Mouse (Mus musculus) lung, embryonic 15.5 days (tissue): ENCODE measurements around the gene Akap9. TPM values are rescaled to one million over a fixed set of nuclear protein-coding genes. Genes with fewer than 3 reads are reported as not detected.
"Not testable (repeated sequence)": the region's sequence is repeated elsewhere in the genome, so short reads cannot be mapped to it uniquely, and the experiment has no call there.

ENCODE experiments used
- ATAC-seq: fragments of 200-750 bp; cut with Nextera tagmentation; 2 replicates; pipeline ENCODE4 v1.8.0; 2017; ENCODE audit warnings: moderate number of reproducible peaks, borderline replicate concordance; ENCODE audit not compliant: low FRiP score, low TSS enrichment; ENCODE audit errors: extremely low read depth
- H3K27ac ChIP-seq: fragments of 300-500 bp; sonication (generic); 2 replicates; pipeline ENCODE4 v1.5.1; 2015; ENCODE audit warnings: moderate library complexity, mild to moderate bottlenecking, inconsistent platforms
- H3K27me3 ChIP-seq: fragments of 300-500 bp; sonication (generic); 2 replicates; pipeline ENCODE4 v1.6.1; 2015; ENCODE audit warnings: inconsistent platforms
- H3K36me3 ChIP-seq: fragments of 300-500 bp; sonication (generic); 2 replicates; pipeline ENCODE4 v1.6.1; 2015; ENCODE audit warnings: inconsistent platforms
- H3K4me1 ChIP-seq: fragments of 300-500 bp; sonication (generic); 2 replicates; pipeline ENCODE4 v1.6.1; 2015; ENCODE audit warnings: inconsistent platforms
- H3K4me2 ChIP-seq: fragments of 300-500 bp; sonication (generic); 2 replicates; pipeline ENCODE4 v1.6.1; 2015; ENCODE audit warnings: inconsistent platforms, mild to moderate bottlenecking, moderate library complexity
- H3K4me3 ChIP-seq: fragments of 300-500 bp; sonication (generic); 2 replicates; pipeline ENCODE4 v1.5.1; 2015; ENCODE audit warnings: mild to moderate bottlenecking, inconsistent platforms
- H3K9ac ChIP-seq: fragments of 300-500 bp; sonication (generic); 2 replicates; pipeline ENCODE4 v1.6.1; 2015; ENCODE audit warnings: inconsistent platforms
- H3K9me3 ChIP-seq: fragments of 300-500 bp; sonication (generic); 2 replicates; pipeline ENCODE4 v1.6.1; 2016; ENCODE audit warnings: inconsistent platforms
- WGBS: fragments of 180-500 bp; shearing (Covaris S2); methylation state at CpG from one replicate; pipeline ENCODE4 v1.1.7; 2015; 5-methylcytosine and 5-hydroxymethylcytosine counted together
- polyA plus RNA-seq: library from polyadenylated mRNA; unstranded; fragments of >200 nt; fragmentation: Nextera tagmentation; extraction: Ambion mirVana; gene quantifications from 2 replicates; pipeline ENCODE4 v1.2.1, GENCODE M21; 2015

Akap9 gene
- polyA plus RNA-seq, 1 experiment from 2014 or later, result 102 TPM

- Histone ChIP-seq H3K4me1 (peaks cover 16% of the 10 kb centered on the region; the same call in 1 of the 2 replicates), H3K4me3 (peak overlapping the region; percentile 92), H3K36me3 (peaks cover 35% of the 10 kb centered on the region), H3K27ac (peak overlapping the region; percentile 93), H3K4me2 (peak overlapping the region; percentile 82), H3K27me3 (no peaks in the 10 kb centered on the region), H3K9ac (peak overlapping the region; percentile 78), H3K9me3 (no peaks in the 10 kb centered on the region)
- WGBS, result 1% methylated on average over 41 of the region's 41 CpGs
- ATAC-seq, result peak; percentile 32
Measured at GRCm38 (mm10) chr5:4103626-4104340, 175.9 kb downstream of the Akap9 start.

GRCm38 (mm10) chr5:4104341-4105040 lies 176.6 kb downstream of the Akap9 start, which contains the start of gene Cyp51:
Gene Cyp51 (minus strand): TSS chr5:4104746.
- Histone ChIP-seq H3K9me3 (no peaks in the 10 kb centered on the region), H3K9ac (peak within 1 kb of the TSS; percentile 78), H3K36me3 (peaks cover 28% of the 10 kb centered on the region), H3K4me2 (peak within 1 kb of the TSS; percentile 82), H3K4me3 (peak within 1 kb of the TSS; percentile 92), H3K27ac (peak within 1 kb of the TSS; percentile 93), H3K4me1 (peaks cover 16% of the 10 kb centered on the region; the same call in 1 of the 2 replicates), H3K27me3 (no peaks in the 10 kb centered on the region)
- peak; percentile 98 for ATAC-seq
- WGBS, result under 1% methylated on average over 59 of the region's 59 CpGs

GRCm38 (mm10) chr5:4105651-4106186 lies 177.9 kb downstream of the Akap9 start:
- H3K4me3 ChIP-seq, result no peak overlapping the region
- ATAC-seq, result no peak
- 89% methylated on average over 2 of the region's 2 CpGs for WGBS
- H3K4me2 ChIP-seq, result no peak overlapping the region
- no peaks in the 10 kb centered on the region for H3K9me3 ChIP-seq
- H3K4me1 ChIP-seq, result peaks cover 16% of the 10 kb centered on the region; the same call in 1 of the 2 replicates
- H3K27ac ChIP-seq, result no peak overlapping the region
- no peak overlapping the region for H3K9ac ChIP-seq
- H3K36me3 ChIP-seq, result peaks cover 18% of the 10 kb centered on the region
- no peaks in the 10 kb centered on the region for H3K27me3 ChIP-seq

- WGBS, result 75% methylated on average over 7 of the region's 7 CpGs
- not testable (repeated sequence) for H3K4me2 ChIP-seq, H3K36me3 ChIP-seq, H3K27ac ChIP-seq, H3K4me3 ChIP-seq, H3K27me3 ChIP-seq, H3K9ac ChIP-seq, ATAC-seq, H3K9me3 ChIP-seq
- peaks cover 16% of the 10 kb centered on the region; the same call in 1 of the 2 replicates for H3K4me1 ChIP-seq
Measured at GRCm38 (mm10) chr5:4107056-4107455, 179.2 kb downstream of the Akap9 start.

GRCm38 (mm10) chr5:4112570-4113098 lies 184.8 kb downstream of the Akap9 start:
- H3K27me3 ChIP-seq, result no peaks in the 10 kb centered on the region
- H3K4me1 ChIP-seq, result no peaks in the 10 kb centered on the region
- no peaks in the 10 kb centered on the region for H3K9me3 ChIP-seq
- H3K9ac ChIP-seq, result no peak overlapping the region
- no peak for ATAC-seq
- H3K4me3 ChIP-seq, result no peak overlapping the region
- WGBS, result 91% methylated on average over 5 of the region's 5 CpGs
- no peak overlapping the region for H3K27ac ChIP-seq
- H3K36me3 ChIP-seq, result no peaks in the 10 kb centered on the region
- H3K4me2 ChIP-seq, result no peak overlapping the region

Other genes starting within 250 kb of the Akap9 start
- 9.0 and 9.9 TPM in 2 replicates for gene Ankib1, start 125.1 kb upstream of the Akap9 start, polyA plus RNA-seq
- 41.0 and 44.0 TPM in 2 replicates for gene Krit1, start 124.9 kb upstream of the Akap9 start, polyA plus RNA-seq
- gene Lrrd1, start 82.9 kb upstream of the Akap9 start, polyA plus RNA-seq, result 0.06 TPM in 1 of 2 replicates, not detected in the other
- gene Mterf1a, start 34.1 kb upstream of the Akap9 start, polyA plus RNA-seq, result 7.6 and 8.1 TPM in 2 replicates
- 46.1 and 47.5 TPM in 2 replicates for gene Cyp51, start 176.7 kb downstream of the Akap9 start, polyA plus RNA-seq